Mouse (Mus musculus) megakaryocyte, embryonic 14.5 days (primary cell): ENCODE measurements around the gene Tmem219.

Source experiments
- FLI1 ChIP-seq: IDR thresholded peaks from 2 replicates; pipeline ENCODE4 v1.6.1; 2012; ENCODE audit warnings: low read length, inconsistent platforms, mixed read lengths
- GATA1 ChIP-seq: IDR thresholded peaks from 3 replicates; pipeline ENCODE4 v1.6.1; 2012; ENCODE audit warnings: mixed read lengths, low read length, inconsistent platforms, borderline replicate concordance

DNA sequence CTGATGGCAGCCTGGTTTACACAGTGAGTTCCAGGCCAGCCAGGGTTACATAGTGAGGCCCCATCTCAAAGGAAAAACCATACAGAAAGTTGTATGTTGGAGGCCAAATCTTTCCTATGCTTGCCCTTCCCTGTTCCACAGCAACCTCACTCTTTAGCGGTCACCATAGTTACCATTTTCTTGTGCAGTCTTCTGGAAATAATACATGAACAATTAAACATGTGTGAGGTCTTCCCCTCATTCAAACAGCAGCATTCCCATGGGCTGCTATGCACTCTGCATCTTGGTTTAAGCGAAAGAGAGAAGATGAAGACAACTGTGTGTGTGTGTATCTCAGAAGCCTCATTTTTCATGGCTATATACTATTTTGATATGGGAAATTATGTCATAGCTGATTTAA is 77.2 kb downstream of the Tmem219 start:
- no peak for TF ChIP-seq GATA1
- TF ChIP-seq FLI1, result no peak
